Mouse (Mus musculus) lung, postnatal 25 days (tissue): ENCODE results near the gene Dpyd.

ENCODE experiments used
- DNase-seq: peaks from one replicate; pipeline ENCODE4 v3.0.0; 2022; ENCODE audit warnings: low spot score

Gene Dpyd

DNA sequence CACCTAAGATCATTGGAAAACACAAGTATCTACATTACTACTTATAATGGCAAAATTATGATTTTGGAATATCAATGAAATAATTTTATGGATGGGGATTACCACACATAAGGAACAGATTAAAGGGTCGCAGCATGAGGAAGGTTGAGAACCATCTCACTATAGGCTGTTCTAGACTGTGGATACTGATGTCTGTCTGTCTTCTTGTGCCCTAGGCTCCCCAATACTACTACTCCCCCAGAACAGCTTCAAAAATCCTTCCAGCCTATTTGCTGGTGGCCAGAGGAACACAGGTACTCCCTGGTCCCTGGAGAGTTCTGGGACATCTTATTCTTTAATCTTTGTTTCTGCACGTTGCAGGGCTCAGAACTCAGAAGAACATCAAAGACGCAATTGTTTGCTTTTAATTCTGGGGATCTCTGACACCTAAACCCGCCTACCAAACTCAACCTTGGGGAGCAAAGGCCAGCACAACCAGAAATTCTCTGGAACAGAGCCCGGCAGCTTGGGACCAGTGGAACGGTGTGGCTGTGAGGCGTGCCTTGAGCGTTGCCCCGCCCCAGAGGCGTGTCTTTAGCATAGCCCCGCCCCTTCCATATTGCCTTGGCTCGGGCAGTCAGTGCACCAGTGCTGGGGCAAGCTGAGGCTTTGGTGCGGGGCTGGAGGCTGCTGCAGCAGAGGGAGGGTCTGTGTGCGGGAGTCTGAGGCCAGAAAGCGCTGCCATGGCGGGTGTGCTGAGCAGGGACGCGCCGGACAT, at the start of gene Dpyd:
Dpyd (plus strand) TSS at position 576 of the 757 bp plus-strand sequence.
- DNase-seq: peak; percentile 70

DNA sequence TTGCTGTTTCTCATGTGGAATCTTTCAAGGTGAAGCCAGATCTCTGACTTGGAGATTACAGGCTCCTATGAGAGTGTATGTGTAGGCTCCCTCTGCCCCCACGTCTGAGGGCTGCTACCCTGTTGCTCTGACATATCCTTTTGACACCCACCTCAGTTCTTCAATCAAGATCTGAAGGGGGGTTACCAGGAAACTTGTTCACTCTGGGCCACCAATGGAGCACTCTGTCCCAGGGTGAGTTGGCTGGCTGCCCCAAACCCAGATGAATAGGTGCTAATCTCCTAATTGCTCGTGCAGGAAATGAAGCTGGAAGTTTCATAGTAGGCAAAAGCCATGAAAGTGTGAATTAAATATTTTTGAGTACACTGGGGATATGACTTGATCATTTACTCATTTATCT, 24.3 kb upstream of the Dpyd start:
- DNase-seq: no peak

GRCm38 (mm10) chr3:118541766-118542165, 20.2 kb upstream of the Dpyd start:
- no peak for DNase-seq

DNA sequence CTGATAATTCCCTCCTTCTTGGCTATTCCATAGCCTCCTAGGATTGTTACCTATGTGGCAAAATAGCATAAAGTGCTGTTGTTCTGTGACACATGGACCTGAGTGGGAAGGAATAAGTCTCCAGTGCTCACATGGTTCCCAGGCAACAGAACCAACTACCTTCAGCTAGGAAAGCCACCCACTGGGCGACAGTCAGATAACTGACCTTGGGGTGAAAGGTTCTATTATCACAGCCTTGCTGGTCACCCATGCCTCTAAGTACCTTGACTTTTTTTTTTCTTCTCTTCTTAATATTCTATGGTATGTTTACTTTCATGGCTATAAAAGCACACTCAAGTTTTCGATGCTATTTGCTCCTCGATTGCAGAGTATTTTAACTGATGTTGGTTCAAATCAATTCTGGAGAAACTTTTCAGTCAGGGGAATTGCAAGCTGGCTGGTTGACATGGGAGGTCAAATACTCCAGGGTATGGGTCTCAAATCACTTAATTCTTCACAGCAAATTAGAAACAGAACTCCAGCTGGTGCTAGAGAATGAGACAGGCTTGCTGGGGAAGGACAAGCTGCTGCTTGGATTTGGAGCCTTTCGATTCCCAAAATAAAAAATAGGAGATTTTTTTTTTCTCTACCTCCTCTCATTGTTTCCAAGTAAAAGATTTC, 14.2 kb upstream of the Dpyd start:
- no peak for DNase-seq

DNA sequence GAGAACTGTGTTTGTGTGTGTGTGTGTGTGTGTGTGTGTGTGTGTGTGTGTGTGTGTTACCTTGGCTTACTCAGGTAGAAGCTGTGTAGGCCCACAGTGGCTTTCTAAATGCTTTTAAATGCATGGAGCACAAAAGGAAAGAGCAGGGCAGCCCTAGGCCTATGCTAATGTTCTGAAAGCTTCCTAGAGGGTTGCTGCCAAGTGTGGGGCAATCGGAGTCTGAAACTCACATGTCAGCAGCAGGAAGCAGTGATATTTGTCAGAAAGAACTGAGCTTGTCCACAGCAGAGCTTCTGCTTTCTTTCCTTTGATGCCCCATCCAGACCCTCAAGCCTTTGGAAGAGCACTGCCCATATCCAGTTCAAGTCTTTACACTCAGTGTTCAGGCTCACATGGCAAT, 4.3 kb upstream of the Dpyd start:
- no peak for DNase-seq

DNA sequence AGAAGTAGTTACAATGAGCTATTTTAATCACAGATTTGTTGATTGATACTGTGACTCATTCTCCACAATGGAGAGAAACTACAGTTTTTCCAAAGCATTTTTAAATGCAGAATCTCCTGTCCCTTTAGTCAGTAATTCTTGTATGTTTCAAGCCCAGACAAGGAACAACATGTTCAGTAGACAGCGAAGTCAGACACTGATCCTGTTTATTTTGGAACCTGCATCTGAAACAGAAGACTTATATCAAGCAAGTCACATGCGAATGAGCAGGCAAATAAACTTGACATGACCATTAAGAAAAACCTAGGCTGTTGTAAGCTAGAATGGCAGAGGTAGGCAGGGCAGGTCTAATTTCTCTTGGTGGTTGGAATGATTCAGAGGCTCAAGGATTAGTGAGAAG, 2.0 kb upstream of the Dpyd start:
- DNase-seq: no peak

GRCm38 (mm10) chr3:118562311-118562671, 362 bp downstream of the Dpyd start:
- no peak for DNase-seq

- DNase-seq: no peak
These were observed 4.8 kb downstream of the Dpyd start for GRCm38 (mm10) chr3:118566779-118567178.

DNA sequence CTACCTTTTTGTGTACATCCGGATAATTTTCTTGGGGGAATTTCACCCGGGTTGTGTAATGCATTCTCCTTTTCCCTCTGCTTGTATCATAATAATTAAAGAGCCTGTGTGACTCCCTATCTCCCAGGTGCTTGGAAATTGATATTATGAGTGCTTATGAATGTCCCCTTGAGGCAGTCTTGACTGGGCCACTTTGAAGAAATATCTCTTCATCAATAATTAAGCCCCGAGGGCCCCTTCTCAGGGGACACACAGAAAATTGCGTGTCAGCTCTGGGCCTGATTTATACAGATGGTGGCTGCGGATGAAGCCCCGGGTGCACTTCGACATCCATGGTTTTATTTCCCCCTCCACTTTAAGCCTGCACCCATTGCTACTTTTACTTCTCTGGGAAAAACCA, 8.3 kb downstream of the Dpyd start:
- no peak for DNase-seq

- DNase-seq: no peak
These were observed 28.6 kb downstream of the Dpyd start for GRCm38 (mm10) chr3:118590559-118590958.

GRCm38 (mm10) chr3:118594864-118595263, 32.9 kb downstream of the Dpyd start:
- DNase-seq: no peak

GRCm38 (mm10) chr3:118595693-118596092, 33.8 kb downstream of the Dpyd start:
- no peak for DNase-seq

- DNase-seq: no peak
These were observed 40.0 kb downstream of the Dpyd start for GRCm38 (mm10) chr3:118601689-118602640.

DNA sequence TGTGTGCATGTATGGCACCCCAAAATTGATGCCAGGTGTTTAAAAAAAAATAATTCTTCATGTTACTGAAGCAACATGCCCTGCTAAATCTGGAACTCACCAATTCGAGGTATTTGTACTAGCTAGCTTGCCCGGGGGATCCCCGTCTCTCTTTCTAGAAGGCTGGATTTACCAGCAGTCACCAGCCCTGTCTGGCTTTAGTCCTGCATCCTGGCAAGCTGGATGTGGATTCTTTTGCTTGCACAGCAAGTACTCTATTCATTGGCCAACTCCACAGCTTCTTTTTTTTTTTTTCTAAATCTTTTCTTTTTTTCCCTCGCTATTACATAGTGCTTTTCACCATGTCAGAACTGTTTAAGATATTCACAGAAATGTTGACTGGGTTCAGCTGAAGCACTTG, 46.8 kb downstream of the Dpyd start:
- no peak for DNase-seq

DNA sequence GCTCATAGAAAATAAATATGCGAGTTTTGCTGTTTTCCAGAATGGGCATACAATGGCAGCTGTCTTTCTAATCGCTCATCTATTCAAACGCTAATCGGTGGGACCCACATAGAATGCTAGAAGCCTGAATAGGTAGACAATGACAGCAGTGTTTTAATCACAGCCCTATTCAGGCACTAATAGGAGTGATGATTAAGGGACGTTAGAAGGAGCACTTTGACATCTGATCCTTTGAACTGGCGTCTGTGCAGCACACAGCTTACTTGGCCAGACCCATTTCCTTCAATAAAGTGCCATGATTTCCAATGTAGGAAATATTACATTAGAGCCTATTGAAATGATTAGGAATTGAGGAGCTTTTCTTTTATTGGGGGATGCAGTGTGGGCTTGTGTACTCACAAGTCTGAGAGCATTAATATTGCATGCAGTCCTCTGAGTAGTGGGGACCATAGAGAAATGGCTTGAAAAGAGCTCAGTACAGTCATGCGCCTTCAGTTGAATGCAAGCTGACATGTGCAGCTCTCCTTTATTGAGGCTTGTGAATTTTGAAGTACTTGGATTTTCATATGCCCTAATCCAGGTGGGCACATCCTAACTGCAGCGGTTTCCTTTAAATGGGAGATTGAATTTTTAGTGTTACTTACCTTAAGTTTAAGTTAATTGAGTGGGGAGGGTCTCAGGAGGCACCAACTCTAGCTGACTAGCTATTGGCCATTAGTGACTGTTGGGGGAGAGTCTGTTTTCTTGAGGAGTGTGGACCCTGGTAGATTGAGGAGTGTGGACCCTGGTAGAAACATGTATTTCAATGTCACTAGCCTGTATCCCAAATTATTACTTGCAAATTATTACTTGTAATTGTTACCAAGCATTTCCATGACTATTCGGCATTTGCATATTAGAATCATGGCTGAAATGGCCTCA, 64.8 kb downstream of the Dpyd start:
- DNase-seq: no peak

- DNase-seq: no peak
These were observed 67.8 kb downstream of the Dpyd start for GRCm38 (mm10) chr3:118629737-118630136.

GRCm38 (mm10) chr3:118646024-118646570, 84.2 kb downstream of the Dpyd start:
- no peak for DNase-seq

- DNase-seq: no peak
These were observed 102.2 kb downstream of the Dpyd start for GRCm38 (mm10) chr3:118663987-118664692.

DNA sequence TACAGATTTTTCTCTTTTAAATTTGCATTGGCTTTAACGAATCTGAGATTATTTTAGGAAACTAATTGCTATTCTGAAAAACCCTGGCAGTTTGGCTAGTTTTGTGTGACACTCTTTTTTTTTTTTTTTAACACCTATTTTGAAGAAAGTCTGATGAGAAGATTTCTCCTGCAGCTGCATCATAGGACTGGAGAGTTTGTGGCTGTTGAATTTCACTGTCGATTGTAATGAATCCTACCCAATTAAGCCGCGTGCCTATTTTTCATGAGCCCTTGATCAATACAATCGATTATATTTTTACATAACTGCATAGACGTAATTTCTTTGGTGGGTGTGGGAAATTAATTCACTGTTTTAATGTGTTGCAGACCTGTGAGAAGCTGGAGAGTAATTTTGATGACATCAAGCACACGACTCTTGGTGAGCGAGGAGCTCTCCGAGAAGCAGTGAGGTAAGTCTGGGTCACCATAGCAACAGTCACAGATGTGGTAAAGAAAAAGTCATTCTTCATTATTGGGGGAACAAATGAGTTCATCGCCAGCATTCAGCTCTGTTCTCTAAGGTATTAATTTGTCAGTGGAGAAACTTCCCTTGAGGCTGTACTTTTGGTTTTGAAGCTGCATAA, 112.3 kb downstream of the Dpyd start:
- DNase-seq: no peak

GRCm38 (mm10) chr3:118675441-118675840, 113.5 kb downstream of the Dpyd start:
- no peak for DNase-seq
